Mouse (Mus musculus) C2C12 (cell line): ENCODE results near the gene Cnn3. TPM values are rescaled to one million over a fixed set of nuclear protein-coding genes. Genes with fewer than 3 reads are reported as not detected.

Source experiments
- H3K27me3 ChIP-seq: one replicate; pipeline ENCODE4 v1.6.1; 2011; ENCODE audit not compliant: control insufficient read depth, insufficient read depth, insufficient read length
- H3K36me3 ChIP-seq: one replicate; pipeline ENCODE4 v1.6.1; 2011; ENCODE audit not compliant: control insufficient read depth, insufficient read depth
- H3K4me3 ChIP-seq: one replicate; pipeline ENCODE4 v1.5.1; 2011; ENCODE audit warnings: mild to moderate bottlenecking, control low read depth; ENCODE audit not compliant: poor library complexity, insufficient read depth, severe bottlenecking
- H3K79me2 ChIP-seq: one replicate; pipeline ENCODE4 v1.6.1; 2011; ENCODE audit not compliant: control insufficient read depth, insufficient read depth
- H3K79me3 ChIP-seq: one replicate; pipeline ENCODE4 v1.6.1; 2011; ENCODE audit warnings: low read depth, control low read depth
- H3ac ChIP-seq: one replicate; pipeline ENCODE3; 2011; ENCODE audit warnings: low read depth; ENCODE audit not compliant: control insufficient read depth, insufficient read length
- CEBPB ChIP-seq: IDR thresholded peaks from one replicate; pipeline ENCODE4 v1.6.1; 2011; ENCODE audit warnings: low read depth, mild to moderate bottlenecking, control low read depth, moderate library complexity
- CTCF ChIP-seq: IDR thresholded peaks from one replicate; pipeline ENCODE4 v1.5.1; 2011; ENCODE audit not compliant: control insufficient read depth, insufficient read depth, insufficient read length
- MAX ChIP-seq: IDR thresholded peaks from one replicate; pipeline ENCODE4 v1.6.1; 2011; ENCODE audit warnings: mild to moderate bottlenecking, control low read depth
- MYOD1 ChIP-seq: IDR thresholded peaks from one replicate; pipeline ENCODE4 v1.6.1; 2011; ENCODE audit warnings: low read depth; ENCODE audit not compliant: control insufficient read depth, insufficient read length
- MYOG ChIP-seq: IDR thresholded peaks from one replicate; pipeline ENCODE4 v1.6.1; 2011; ENCODE audit not compliant: control insufficient read depth, insufficient read length; ENCODE audit errors: extremely low read depth
- USF1 ChIP-seq: IDR thresholded peaks from one replicate; pipeline ENCODE4 v1.6.1; 2011; ENCODE audit warnings: low read depth, mild to moderate bottlenecking, control low read depth, moderate library complexity
- polyA plus RNA-seq: library from polyadenylated mRNA; unstranded; fragments of >200 nt; fragmentation: generic; extraction: Trizol; gene quantifications from one replicate; pipeline ENCODE4 v1.2.1, GENCODE M21; 2012; ENCODE audit warnings: missing spikeins

Cnn3 gene
- polyA plus RNA-seq, 1 experiment: 362 TPM

- H3ac ChIP-seq: no peak overlapping the region
- H3K4me3 ChIP-seq: no peak overlapping the region
- no peaks in the 10 kb centered on the region for H3K27me3 ChIP-seq
- no peaks in the 10 kb centered on the region for H3K36me3 ChIP-seq
- H3K79me3 ChIP-seq: no peaks in the 10 kb centered on the region
- TF ChIP-seq MAX (no peak), MYOG (no peak), MYOD1 (no peak), USF1 (no peak), CTCF (no peak)
- H3K79me2 ChIP-seq: no peaks in the 10 kb centered on the region
These were observed 80.5 kb downstream of the Cnn3 start for GRCm38 (mm10) chr3:121506756-121507155.

GRCm38 (mm10) chr3:121507678-121508077 is 81.4 kb downstream of the Cnn3 start:
- Histone ChIP-seq H3K4me3 (no peak overlapping the region), H3K79me2 (no peaks in the 10 kb centered on the region), H3K36me3 (no peaks in the 10 kb centered on the region), H3ac (no peak overlapping the region), H3K27me3 (no peaks in the 10 kb centered on the region), H3K79me3 (no peaks in the 10 kb centered on the region)
- no peak for TF ChIP-seq MYOD1
- TF ChIP-seq MAX: no peak
- no peak for TF ChIP-seq CTCF
- peak; percentile 25 for TF ChIP-seq CEBPB

Other genes with a start within 250 kb of the Cnn3 start
- 0.09 TPM for gene Tmem56, start 143.4 kb upstream of the Cnn3 start, polyA plus RNA-seq
- gene Alg14, start 134.7 kb upstream of the Cnn3 start, polyA plus RNA-seq: 12.3 TPM
- 0.20 TPM for gene Slc44a3, start 105.9 kb downstream of the Cnn3 start, polyA plus RNA-seq
- not detected for gene 4930432M17Rik, start 244.3 kb downstream of the Cnn3 start, polyA plus RNA-seq